Mouse (Mus musculus) v-Abl transformed pro-B cells (cell line): ENCODE data around the gene Vps26a.
"Not testable (repeated sequence)": the region's sequence is repeated elsewhere in the genome, so short reads cannot be mapped to it uniquely, and the experiment has no call there.

Experiments
- in situ Hi-C, 2 experiments: fragments of 400-800 bp; cut with MboI; formaldehyde crosslinking; loops; one replicate each; pipeline ENCODE4 v1.15.1; 2025; ENCODE audit not compliant: unreplicated experiment in 2 of 2

Gene Vps26a

DNA sequence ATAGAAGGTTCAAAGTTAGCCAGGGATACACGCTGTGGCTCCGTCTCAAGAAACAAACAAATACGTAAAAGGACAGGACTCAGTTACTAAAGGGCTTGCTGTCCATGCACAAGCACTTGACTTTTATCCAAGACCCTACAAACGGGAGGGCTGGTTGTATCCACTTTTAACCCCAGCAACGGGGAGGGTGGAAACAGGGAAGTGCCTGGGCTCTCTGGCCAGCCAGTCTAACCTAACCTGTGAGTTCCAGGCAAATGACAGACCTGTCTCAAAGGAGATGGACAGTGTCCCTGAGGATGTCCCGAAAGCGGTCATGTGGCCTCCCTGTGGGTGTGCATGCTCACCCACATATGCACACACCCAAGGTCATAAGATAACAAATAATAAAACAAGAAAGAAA, 15.3 kb upstream of the Vps26a start:
- in situ Hi-C loops = loop anchor here (5.0 kb wide), 2 partner anchors 40 to 50 kb away; no protein-coding TSS in a partner anchor

DNA sequence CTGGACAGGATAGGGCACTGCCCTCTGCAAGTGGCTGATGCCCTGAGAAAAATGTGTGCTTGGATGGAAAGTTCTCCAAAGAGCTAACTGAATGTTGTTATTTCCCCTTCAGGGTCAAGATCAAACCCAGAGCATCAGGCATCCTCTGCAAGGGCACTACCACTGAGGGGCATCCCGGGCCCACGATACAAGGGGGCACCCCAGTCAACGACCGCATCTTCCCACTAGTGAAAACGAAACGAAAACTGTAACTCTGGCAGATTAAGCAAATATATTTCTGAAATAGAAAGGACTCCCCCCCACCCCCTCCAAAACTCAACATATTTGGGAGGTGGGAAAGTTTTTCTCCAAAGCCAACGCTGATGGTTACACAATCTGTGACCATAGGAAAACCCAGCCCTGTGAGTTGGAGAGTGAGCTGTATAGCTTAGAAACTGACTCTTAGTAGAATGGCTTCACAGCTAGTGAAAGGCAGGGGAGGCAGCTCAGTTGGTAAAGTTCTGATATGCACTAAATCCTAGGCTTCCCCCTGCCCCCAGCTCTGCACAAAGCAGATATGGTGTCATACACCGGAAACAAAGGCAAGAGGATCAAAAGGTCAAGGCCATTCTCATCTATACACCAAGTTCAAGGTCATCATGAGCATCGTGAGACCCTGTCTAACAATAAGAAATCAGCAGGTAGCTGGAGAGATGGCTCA, 14.5 kb upstream of the Vps26a start:
- in situ Hi-C loops = loop anchor here (5.0 kb wide), 2 partner anchors 41 to 51 kb away; no protein-coding TSS in a partner anchor

DNA sequence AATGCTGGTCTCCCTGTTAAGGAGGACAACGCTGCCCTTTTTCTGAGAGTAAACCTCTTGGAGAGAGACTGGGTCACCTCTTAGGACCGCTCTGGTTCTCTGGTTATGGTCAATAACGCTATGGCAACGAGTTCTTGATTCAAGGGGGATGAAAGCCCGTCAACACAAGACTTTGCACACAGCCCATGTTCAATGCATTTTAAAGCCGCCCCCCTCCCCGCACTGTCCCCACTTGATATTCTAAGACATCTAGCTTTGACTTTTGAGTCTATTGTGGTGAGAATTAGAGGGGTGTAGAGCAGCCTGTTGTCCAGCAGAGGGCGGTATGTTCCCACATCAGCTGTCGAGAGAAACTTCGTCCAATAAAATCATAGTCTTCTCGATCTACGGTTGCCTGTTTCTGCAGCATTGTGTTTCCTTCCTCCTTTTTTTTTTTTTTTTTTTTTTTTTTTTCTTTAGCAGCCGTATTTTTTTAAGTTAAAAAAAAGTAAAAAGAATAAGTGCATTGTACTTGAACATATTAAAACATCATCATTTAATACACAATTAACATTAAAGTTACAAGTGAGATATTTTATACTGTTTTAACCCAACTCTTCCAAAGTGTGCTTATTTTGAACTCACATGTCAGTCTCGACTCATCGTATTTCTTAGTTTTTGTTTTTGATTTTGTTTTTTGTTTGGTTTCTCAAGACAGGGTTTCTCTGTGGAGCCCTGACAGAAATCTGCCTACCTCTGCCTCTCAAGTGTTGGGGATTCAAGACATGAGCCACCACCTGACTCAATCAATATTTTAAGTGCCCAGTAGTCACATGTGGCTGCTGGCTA, 13.7 kb upstream of the Vps26a start:
- in situ Hi-C loops = loop anchor here (5.0 kb wide), 2 partner anchors 42 to 52 kb away; no protein-coding TSS in a partner anchor

DNA sequence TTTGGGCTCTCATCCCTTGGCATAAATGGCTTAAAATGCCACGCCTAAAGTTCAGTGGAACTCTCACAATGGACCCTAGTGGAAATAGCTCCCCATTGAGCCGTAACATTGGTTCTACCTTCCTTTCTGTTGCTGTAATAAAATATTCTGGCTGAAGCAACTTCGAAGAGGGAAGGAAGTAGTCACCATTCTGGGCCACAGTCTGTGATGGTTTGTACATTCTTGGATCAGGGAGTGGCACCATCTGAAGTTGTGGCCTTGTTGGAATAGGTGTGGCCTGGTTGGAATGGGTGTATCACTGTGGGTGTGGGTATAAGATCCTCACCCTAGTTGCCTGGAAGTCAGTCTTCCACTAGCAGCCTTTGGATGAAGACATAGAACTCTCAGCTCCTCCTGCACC, 5.1 kb upstream of the Vps26a start:
- in situ Hi-C loops = not testable (repeated sequence)

DNA sequence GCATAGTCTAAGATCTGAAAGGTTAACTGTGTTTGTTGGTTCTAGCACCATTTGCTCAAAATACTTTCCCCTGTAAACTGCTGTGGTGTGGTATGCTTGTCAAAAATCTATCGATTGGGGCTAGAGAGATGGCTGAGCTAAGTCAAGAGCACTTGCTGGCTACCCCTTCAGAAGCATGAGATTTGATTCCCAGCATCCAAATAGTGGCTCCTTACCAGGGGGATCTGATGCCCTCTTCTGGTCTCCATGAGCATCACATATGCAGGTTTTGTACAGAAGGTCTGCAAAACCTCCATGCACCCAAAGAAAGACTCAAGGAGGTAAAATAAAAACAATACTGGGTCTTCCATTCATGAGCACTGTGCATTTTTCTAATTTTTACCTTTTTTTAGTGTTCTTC, 1.7 kb upstream of the Vps26a start:
- in situ Hi-C loops = loop anchor here (5.0 to 10.0 kb wide), 4 partner anchors 36 to 383 kb away; no protein-coding TSS in a partner anchor

DNA sequence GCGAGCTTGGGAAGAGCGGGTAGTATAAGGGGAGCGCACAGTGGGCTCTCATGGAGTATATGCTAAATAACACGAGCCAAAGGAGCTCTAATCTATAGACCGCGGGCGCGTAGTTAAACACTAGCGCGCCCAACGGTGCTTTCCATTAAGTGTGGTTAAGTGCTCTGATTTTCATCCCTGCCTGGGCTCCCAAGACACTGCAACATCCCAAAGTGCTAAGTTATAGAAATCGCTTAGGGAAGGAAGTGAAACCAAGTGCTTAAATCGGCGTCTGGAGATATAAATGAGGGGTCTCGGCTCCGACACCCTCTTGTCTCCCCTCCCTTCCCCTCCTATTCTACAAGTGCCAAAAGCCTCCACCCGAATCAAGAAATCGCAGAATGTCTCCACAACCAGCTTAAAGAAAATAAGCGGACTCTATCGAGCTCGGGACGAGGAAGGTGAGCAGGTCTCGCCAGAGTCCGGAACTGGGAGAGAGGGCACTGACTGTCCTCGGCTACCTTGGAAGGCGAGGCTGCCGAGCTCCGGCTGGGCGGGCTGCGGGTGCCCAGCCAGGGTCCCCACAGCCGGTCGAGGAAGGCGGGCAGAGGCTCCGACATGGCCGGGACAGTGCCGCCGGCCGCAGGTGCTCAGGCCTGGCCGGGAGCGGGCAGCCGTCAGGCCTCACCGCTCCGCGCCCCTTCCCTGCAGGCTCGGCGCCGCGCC, 575 bp downstream of the Vps26a start:
- in situ Hi-C loops = loop anchor here (5.0 to 10.0 kb wide), 4 partner anchors 34 to 381 kb away; no protein-coding TSS in a partner anchor

DNA sequence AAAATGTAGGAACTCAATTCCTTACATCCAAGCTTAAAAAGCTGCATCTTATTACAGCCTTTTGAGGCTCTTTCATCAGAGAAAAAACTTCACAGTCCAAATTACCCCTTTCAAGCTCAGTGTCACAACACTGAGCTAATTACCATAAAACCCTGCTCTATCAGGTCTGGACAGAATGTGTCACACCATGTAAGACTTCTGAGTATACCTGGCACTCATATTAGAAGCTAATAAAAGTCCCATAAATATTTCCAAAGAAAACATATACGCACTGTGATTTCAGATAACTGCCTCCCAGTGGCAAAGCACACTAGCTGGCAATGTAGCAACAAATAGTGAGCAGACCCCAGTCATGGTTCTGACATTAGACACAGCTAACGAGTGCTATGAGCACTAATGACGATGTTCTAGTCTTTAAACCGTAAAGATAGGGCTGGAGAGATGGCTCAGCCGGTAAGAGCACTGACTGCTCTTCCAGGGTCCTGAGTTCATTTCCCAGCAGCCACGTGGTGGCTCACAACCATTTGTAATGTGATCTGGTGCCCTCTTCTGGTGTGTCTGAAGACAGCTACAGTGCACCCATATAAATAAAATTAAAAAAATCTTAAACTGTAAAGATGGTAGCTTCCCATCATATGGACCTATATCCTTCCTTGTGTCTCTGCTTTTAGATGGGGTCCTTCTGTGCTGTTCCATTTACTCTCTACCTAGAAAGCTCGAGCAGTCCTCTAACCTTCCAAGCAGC, 5.3 kb downstream of the Vps26a start:
- in situ Hi-C loops = loop anchor here in 1 of 2 experiments (10.0 kb wide), 1 partner anchor 376 kb away; no protein-coding TSS in a partner anchor

DNA sequence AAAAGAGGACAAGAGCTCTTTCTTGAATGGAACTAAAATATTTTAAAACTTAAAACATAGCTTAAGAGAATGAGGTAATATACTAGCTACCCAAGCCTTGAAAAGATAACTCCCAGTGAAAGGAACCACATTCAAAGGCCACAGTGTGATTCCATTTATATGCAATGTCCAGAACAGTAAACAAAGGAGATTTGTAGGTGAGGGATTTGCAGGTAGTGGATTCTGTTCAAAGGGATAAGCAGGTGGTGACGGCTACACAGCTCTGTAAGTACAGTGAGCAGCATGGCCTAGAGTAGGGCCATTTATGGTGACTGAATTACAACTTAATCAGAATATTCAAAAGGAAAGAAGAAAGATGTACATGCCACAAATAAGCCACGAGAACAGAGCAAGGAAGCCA, 9.6 kb downstream of the Vps26a start:
- in situ Hi-C loops = loop anchor here in 1 of 2 experiments (10.0 kb wide), 1 partner anchor 298 kb away; no protein-coding TSS in a partner anchor

DNA sequence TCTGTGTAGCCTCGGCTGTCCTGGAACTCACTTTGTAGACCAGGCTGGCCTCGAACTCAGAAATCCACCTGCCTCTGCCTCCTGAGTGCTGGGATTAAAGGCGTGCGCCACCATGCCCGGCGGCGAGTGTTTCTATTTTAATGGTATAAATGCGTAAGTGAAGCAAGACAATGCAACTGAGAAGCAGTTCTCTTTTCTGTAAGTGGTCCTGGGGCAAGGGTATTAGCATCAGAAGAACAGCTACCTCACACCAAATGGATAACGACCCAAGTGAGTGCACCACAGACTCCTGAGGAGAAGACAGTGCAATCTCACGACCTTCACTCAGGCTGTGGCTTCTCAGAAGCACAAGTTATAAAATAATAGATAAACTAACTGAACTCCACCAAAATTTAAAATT, 11.7 kb downstream of the Vps26a start:
- in situ Hi-C loops = loop anchor here (10.0 to 25.0 kb wide), 4 partner anchors 287 to 1338 kb away; partner anchors contain the start of genes Sar1a (in 2 of the 2), Tysnd1 (in 2 of the 2) and Sgpl1 (in 1 of the 2)

DNA sequence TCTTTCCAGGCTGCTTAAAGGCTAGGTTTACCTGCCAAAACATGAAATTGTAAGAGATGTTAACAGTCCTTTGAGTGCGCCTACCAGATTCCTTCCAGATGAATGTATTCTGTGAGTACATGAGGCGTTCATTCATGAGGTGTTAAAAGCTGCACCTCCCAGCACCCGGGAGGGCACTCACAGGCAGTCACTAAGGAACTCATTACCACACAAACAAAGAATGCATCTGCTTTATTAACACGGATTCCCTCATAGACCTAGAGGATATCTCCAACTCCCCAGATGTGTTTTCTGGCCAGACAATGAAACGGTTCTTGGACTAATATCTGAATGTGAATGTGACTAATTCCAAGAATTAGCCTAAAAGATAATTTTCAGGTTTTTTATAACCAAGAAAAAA, 15.5 kb downstream of the Vps26a start:
- in situ Hi-C loops = loop anchor here (10.0 to 25.0 kb wide), 4 partner anchors 291 to 1334 kb away; partner anchors contain the start of genes Sar1a (in 2 of the 2), Tysnd1 (in 2 of the 2) and Sgpl1 (in 1 of the 2)

DNA sequence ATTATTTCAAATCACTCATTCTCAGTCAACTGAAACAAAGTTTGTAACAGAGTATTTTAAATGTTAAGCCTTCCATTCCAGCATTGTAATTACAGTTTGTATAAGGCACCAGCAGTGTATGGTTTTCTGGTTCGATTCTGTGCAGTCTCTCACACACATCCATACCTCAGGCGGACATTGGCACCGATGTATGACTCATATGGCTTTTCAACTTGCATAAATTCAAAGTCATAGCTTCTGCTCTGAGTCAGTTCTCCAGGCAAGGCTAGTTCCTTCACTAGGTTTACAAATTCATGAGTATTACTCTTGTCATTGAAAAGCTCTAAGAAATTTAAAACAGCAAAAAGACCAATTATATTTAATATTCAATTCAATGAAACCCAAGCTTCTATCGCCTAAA, 16.9 kb downstream of the Vps26a start:
- in situ Hi-C loops = loop anchor here (10.0 to 25.0 kb wide), 4 partner anchors 293 to 1332 kb away; partner anchors contain the start of genes Sar1a (in 2 of the 2), Tysnd1 (in 2 of the 2) and Sgpl1 (in 1 of the 2)

DNA sequence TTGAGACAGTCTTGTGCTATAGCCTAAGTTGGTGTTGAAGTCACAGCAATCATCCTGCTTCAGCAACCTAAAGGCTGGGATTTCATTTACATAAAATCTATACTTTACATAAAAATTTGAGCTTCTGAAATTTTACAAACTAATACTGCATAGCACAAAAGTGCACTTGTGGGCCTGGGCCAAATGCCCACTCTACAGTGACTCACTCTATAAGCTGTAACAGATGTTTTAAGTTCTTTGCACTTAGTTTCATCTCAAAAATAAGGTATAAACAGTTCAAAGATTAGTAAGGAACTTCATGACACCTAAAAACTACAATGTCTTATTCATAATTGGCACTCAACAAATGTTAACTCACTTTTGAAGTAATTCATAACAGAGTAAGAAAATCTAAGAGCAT, 25.3 kb downstream of the Vps26a start:
- in situ Hi-C loops = loop anchor here (25.0 kb wide), 3 partner anchors 301 to 1324 kb away; partner anchors contain the start of genes Sar1a (in 2 of the 2), Tysnd1 (in 2 of the 2) and Sgpl1 (in 1 of the 2)

DNA sequence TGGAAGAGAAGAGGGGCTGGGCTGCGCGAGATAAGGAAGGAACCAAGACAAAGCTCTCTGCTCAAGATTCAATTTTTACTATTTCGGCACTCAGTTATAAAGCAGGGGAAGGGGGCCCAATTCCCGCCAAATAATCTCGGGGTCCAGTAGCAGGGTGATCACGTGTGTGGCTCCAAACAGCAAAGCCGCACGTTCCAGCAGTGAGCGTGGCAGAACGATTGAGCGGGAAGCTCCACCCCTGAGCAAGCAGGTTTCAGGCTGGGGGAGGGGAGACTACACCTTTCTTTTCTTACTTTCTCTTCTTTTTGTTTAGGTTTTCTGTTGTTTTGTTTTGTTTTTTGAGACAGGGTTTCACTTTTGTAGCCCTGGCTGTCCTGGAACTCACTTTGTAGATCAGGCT, 34.6 kb downstream of the Vps26a start:
- in situ Hi-C loops = loop anchor here (5.0 to 25.0 kb wide), 5 partner anchors 35 to 1315 kb away; partner anchors contain the start of genes Sar1a (in 2 of the 2), Tysnd1 (in 2 of the 2), Sgpl1 (in 1 of the 2) and Vps26a (in 1 of the 2)

DNA sequence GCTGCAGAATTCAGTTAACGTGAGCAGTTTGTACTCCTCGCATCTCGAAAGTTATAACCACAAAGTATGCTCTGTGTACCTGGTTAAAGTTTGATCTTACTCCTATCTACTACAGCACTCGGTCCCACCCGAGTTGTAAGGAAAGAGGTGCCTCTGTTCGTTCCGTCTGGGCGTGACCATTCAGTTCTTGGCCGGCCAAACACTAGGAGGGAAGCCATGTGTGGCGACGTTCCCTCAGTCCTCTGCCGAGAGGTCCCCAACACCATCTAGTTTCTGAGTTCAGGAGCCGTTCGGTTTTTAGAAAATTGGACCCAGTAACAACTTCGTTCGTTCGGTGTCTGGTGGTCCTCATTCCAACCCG, 36.3 kb downstream of the Vps26a start:
- in situ Hi-C loops = loop anchor here (5.0 to 25.0 kb wide), 5 partner anchors 37 to 1313 kb away; partner anchors contain the start of genes Sar1a (in 2 of the 2), Tysnd1 (in 2 of the 2), Sgpl1 (in 1 of the 2) and Vps26a (in 1 of the 2)

DNA sequence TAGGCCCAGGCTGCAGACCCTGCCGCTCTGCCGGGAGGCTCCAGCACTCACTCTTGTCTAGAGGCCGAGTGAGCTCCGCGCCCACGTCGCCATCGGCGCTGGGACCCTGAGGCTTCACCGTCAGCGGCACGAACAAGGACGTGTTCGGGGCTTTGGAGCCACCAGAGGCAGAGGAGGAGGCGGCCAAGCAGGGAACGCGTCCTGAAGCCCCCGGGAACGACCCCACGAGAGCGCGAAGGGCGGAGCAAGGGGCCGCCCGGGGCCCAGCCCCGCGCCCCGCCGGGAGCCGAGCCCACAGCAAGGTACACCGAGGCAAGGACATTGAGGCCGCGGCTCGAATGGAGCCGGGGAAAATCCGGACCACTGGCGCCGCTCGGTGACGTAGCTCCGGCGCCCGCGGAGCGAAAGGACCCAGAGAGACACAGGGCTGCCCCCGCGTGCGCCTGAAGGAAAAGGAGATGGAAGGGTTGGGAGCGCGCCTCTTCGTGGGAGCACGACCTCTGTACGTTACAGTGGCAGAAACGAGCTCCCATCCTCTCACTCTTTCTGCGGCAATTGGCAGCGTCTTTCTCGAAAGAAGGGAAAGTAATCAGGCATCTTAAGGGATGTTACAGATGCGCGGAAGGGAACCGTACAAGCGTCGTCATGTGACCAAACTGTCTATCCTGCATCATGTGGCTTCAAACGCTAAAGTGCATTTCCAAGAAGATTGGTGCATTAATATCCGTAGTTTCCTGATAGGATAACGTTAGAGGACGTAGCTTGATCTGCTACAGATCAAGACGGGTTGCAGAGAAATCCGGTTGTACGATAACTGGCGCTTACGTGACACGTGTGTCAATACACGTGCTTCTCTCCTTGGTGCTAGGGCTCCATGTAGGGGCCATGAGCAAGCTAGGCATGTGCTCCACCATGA, 37.0 kb downstream of the Vps26a start, which contains the start of the genes 4930507D05Rik and Supv3l1:
Gene 4930507D05Rik (plus strand): TSS at position 126 of the 916 bp plus-strand sequence.
Gene Supv3l1 (minus strand): TSS at position 375 of the 916 bp plus-strand sequence.
- in situ Hi-C loops = loop anchor here (5.0 to 25.0 kb wide), 5 partner anchors 38 to 1312 kb away; partner anchors contain the start of genes Sar1a (in 2 of the 2), Tysnd1 (in 2 of the 2), Sgpl1 (in 1 of the 2) and Vps26a (in 1 of the 2)

DNA sequence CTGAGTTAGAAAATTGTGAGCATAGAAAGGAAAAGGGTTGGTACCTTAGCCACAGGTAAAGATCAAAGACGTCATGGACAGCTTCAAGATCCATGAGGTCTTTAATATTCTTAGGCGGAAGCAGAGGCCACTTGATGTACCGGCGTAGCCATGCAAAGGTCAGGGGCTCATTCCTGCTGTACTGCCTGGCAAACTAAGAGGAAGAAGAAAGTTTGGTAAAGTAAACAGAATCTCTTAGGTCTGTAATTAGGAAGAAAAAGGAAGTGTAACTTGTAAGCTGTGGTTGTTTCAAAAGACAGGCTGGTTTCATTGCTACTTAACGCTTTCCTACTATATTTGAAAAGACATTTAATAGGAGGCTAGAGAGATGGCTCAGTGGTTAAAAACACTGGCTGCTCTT, 56.2 kb downstream of the Vps26a start:
- in situ Hi-C loops = no loop called here

DNA sequence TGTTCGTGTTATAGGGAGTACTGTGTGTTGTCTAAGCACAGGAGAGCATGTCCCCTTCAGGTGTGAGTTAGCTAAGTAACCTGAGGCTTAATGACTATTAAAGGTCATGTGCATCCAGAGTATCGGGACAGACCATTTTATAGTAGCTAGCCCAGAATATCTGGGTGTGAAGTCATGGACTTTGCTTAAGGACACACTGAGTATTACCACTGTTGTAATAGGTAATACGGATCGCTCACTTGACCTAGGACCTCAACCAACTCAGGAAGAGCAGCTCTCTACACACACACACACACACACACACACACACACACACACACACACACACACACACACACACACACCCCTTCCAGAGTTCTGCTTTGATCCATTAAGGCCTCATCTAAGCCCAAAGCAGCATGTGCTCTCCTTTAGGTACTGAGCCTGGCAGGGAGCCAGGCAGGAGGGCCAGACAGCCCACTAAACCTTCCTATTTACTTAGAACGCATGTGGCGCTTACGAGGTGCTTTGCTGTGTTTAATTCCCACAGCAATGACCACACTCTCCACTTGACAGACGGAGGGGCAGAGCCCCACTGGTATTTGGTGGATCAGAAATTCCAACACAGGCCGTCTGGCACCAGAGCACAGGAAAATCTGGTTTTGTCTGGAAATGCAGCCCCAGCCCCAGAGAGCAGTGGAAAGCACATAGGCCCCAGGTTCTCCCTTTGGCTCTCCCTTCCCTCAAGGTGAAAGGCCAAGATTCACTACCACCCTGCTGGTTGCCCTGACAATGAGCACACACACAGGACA, 61.3 kb downstream of the Vps26a start:
- in situ Hi-C loops = no loop called here
